Mouse (Mus musculus): ENCODE data around the gene Osbpl3. TPM values are rescaled to one million over a fixed set of nuclear protein-coding genes. Genes with fewer than 3 reads are reported as not detected.

Osbpl3 gene
- polyA plus RNA-seq, 1 experiment = not detected

GRCm38 (mm10) chr6:50252690-50253089 is 203.3 kb downstream of the Osbpl3 start:
- peaks cover 8% of the 10 kb centered on the region; the same call in 1 of the 2 replicates for H3K4me1 ChIP-seq (ENCODE audit: control insufficient read depth, insufficient read depth, low read length)
- TF ChIP-seq CTCF (IDR thresholded peaks at IDR 0.05; ENCODE audit: insufficient read depth, low read depth, low read length) (no peak), POLR2A (IDR thresholded peaks at IDR 0.05; ENCODE audit: insufficient read depth, low read depth, low read length) (no peak)
- WGBS = 54% methylated on average over 5 of the region's 5 CpGs
- no peak overlapping the region for H3K4me3 ChIP-seq (ENCODE audit: insufficient read depth, low read depth, low read length)
- no peak overlapping the region for H3K27ac ChIP-seq (ENCODE audit: insufficient read depth, low read depth, low read length)

- TF ChIP-seq POLR2A (IDR thresholded peaks at IDR 0.05; ENCODE audit: insufficient read depth, low read depth, low read length) (no peak), CTCF (IDR thresholded peaks at IDR 0.05; ENCODE audit: insufficient read depth, low read depth, low read length) (no peak)
These were observed 208.2 kb downstream of the Osbpl3 start for GRCm38 (mm10) chr6:50247791-50248190.

GRCm38 (mm10) chr6:50247356-50247755 is 208.6 kb downstream of the Osbpl3 start:
- no peak overlapping the region for H3K27ac ChIP-seq (ENCODE audit: insufficient read depth, low read depth, low read length)
- 91% methylated on average over 2 of the region's 2 CpGs for WGBS
- no peak overlapping the region for H3K4me3 ChIP-seq (ENCODE audit: insufficient read depth, low read depth, low read length)
- 0 out of 2 replicates have a peak, but pooled peaks cover 2% of the 10 kb centered on the region for H3K4me1 ChIP-seq (ENCODE audit: control insufficient read depth, insufficient read depth, low read length)
- TF ChIP-seq CTCF (IDR thresholded peaks at IDR 0.05; ENCODE audit: insufficient read depth, low read depth, low read length) (no peak), POLR2A (IDR thresholded peaks at IDR 0.05; ENCODE audit: insufficient read depth, low read depth, low read length) (no peak)

More at GRCm38 (mm10) chr6:50247791-50248190, 208.2 kb downstream of the Osbpl3 start:
- H3K4me1 ChIP-seq (ENCODE audit: control insufficient read depth, insufficient read depth, low read length) = 0 out of 2 replicates have a peak, but pooled peaks cover 3% of the 10 kb centered on the region
- WGBS = 95% methylated on average over 4 of the region's 4 CpGs
- no peak overlapping the region for H3K27ac ChIP-seq (ENCODE audit: insufficient read depth, low read depth, low read length)
- H3K4me3 ChIP-seq (ENCODE audit: insufficient read depth, low read depth, low read length) = no peak overlapping the region

- Histone ChIP-seq H3K4me1 (ENCODE audit: control insufficient read depth, insufficient read depth, low read length) (0 out of 2 replicates have a peak, but pooled peaks cover 2% of the 10 kb centered on the region), H3K27ac (ENCODE audit: insufficient read depth, low read depth, low read length) (no peak overlapping the region), H3K4me3 (ENCODE audit: insufficient read depth, low read depth, low read length) (no peak overlapping the region)
- whole genome bisulfite sequencing = 68% methylated on average over 4 of the region's 4 CpGs
- no peak for TF ChIP-seq POLR2A (IDR thresholded peaks at IDR 0.05; ENCODE audit: insufficient read depth, low read depth, low read length)
- no peak for TF ChIP-seq CTCF (IDR thresholded peaks at IDR 0.05; ENCODE audit: insufficient read depth, low read depth, low read length)
These were observed 211.0 kb downstream of the Osbpl3 start for GRCm38 (mm10) chr6:50244967-50245366.

- no peak overlapping the region for H3K27ac ChIP-seq (ENCODE audit: insufficient read depth, low read depth, low read length)
- H3K4me3 ChIP-seq (ENCODE audit: insufficient read depth, low read depth, low read length) = no peak overlapping the region
- 0 out of 2 replicates have a peak, but pooled peaks cover 2% of the 10 kb centered on the region for H3K4me1 ChIP-seq (ENCODE audit: control insufficient read depth, insufficient read depth, low read length)
- TF ChIP-seq POLR2A (IDR thresholded peaks at IDR 0.05; ENCODE audit: insufficient read depth, low read depth, low read length) (no peak), CTCF (IDR thresholded peaks at IDR 0.05; ENCODE audit: insufficient read depth, low read depth, low read length) (no peak)
- 96% methylated on average over 4 of the region's 4 CpGs for WGBS
These were observed 211.9 kb downstream of the Osbpl3 start for GRCm38 (mm10) chr6:50244126-50244525.

Other genes starting within 250 kb of the Osbpl3 start
- not detected in 2 replicates for gene Gsdme, start 192.3 kb downstream of the Osbpl3 start, polyA plus RNA-seq (2012; ENCODE audit: insufficient read depth, insufficient read length, low replicate concordance, missing spikeins)
- not detected in 2 replicates for gene Cycs, start 110.3 kb upstream of the Osbpl3 start, polyA plus RNA-seq (2012; ENCODE audit: insufficient read depth, insufficient read length, low replicate concordance, missing spikeins)
- not detected in 2 replicates for gene 4921507P07Rik, start 140.4 kb upstream of the Osbpl3 start, polyA plus RNA-seq (2012; ENCODE audit: insufficient read depth, insufficient read length, low replicate concordance, missing spikeins)
- not detected in 2 replicates for gene Npvf, start 198.2 kb upstream of the Osbpl3 start, polyA plus RNA-seq (2012; ENCODE audit: insufficient read depth, insufficient read length, low replicate concordance, missing spikeins)

Measured in olfactory bulb, adult 2 months (tissue).